28 mouse cellular contexts compared by ENCODE assay signal in the genomic region with DNA sequence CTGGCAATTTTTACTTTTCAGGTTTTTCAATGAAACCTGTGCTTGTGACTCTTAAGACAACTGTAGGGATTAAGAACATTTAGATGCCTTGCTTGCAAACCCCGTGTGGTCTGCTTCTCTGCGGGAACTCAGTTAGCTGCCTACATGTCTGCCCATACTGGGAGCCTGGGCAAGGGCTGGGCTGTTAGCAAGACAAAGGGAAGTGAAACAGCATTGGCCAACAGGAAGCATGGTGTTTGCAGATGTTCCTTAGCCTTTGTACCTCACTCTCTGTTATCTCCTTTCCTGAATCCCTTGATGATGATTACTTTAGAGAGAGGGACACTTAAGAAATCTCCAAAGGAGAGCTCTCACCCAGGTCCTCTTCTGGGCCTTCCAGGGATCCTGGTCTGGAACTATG. TPM values are rescaled to one million over a fixed set of nuclear protein-coding genes. Genes with fewer than 3 reads are reported as not detected.
DNase-seq lines count a peak whose midpoint lies in the region; ATAC-seq lines count a peak whose summit lies in the region.
"Had no signal": no experiment of that assay in that cellular context is flagged by ENCODE, and none has a peak within 500 bp of the region (broad histone marks: within the 10 kb centered on the region; RNA-seq: fewer than 3 reads in every experiment).

No protein-coding gene starts in this region.

- peak; percentile 73 for ATAC-seq in granulocyte monocyte progenitor cell, adult 5-6 weeks (replicated peaks; ENCODE audit: poor library complexity, severe bottlenecking)
- no peak for ATAC-seq in megakaryocyte, adult 5-6 weeks (ENCODE audit: poor library complexity, severe bottlenecking)
- no peak for ATAC-seq in intestine, embryonic 16.5 days
- ATAC-seq: activated CD4-positive, CD25-positive, alpha-beta regulatory T cell, adult 4 months; CD4-positive, CD25-positive, alpha-beta regulatory T cell, adult 4 months; forebrain, embryonic 13.5 days; forebrain, embryonic 15.5 days; forebrain, postnatal 0 days; Patski had no signal

- H3K9me3 ChIP-seq in intestine, embryonic 16.5 days (ENCODE audit: control insufficient read depth, low read length): no peaks in the 10 kb centered on the region
- H3K9me3 ChIP-seq: embryonic facial prominence, embryonic 10.5 days; embryonic facial prominence, embryonic 12.5 days; forebrain, embryonic 13.5 days; forebrain, embryonic 15.5 days; G1E had no signal

- no peak overlapping the region for H3K9ac ChIP-seq in intestine, embryonic 16.5 days (ENCODE audit: low read depth, low read length)
- H3K9ac ChIP-seq: embryonic facial prominence, embryonic 12.5 days; forebrain, embryonic 13.5 days; forebrain, embryonic 15.5 days; forebrain, postnatal 0 days had no signal

- no peak overlapping the region for H3K27ac ChIP-seq in intestine, embryonic 16.5 days (ENCODE audit: low read length)
- H3K27ac ChIP-seq: embryonic facial prominence, embryonic 10.5 days; embryonic facial prominence, embryonic 12.5 days; forebrain, embryonic 13.5 days; forebrain, embryonic 15.5 days had no signal

- H3K4me1 ChIP-seq in intestine, embryonic 16.5 days (ENCODE audit: control insufficient read depth, insufficient read depth, low read length): no peaks in the 10 kb centered on the region
- H3K4me1 ChIP-seq: embryonic facial prominence, embryonic 10.5 days; embryonic facial prominence, embryonic 12.5 days; forebrain, embryonic 13.5 days; forebrain, embryonic 15.5 days had no signal

- H3K4me2 ChIP-seq in intestine, embryonic 16.5 days (ENCODE audit: low read depth, low read length): no peak overlapping the region
- H3K4me2 ChIP-seq: embryonic facial prominence, embryonic 12.5 days; forebrain, embryonic 13.5 days; forebrain, embryonic 15.5 days had no signal

- H3K27me3 ChIP-seq in intestine, embryonic 16.5 days (replicated peaks; ENCODE audit: control insufficient read depth, insufficient read depth, low read length): no peaks in the 10 kb centered on the region
- H3K27me3 ChIP-seq: CH12.LX; embryonic facial prominence, embryonic 12.5 days; forebrain, embryonic 13.5 days; forebrain, embryonic 15.5 days had no signal

- H3K36me3 ChIP-seq in intestine, embryonic 16.5 days (ENCODE audit: control insufficient read depth, insufficient read depth, low read length): no peaks in the 10 kb centered on the region
- H3K36me3 ChIP-seq: embryonic facial prominence, embryonic 10.5 days; embryonic facial prominence, embryonic 12.5 days; forebrain, embryonic 15.5 days; G1E had no signal

- peak; percentile 1 for DNase-seq in lung, postnatal 36 days
- no peak for DNase-seq in lung, postnatal 14 days
- DNase-seq in R1 (ENCODE audit: low read depth, low spot score): peak; percentile 3
- DNase-seq in ovary, postnatal 14 days (ENCODE audit: low spot score): no peak
- DNase-seq: adrenal gland, adult 8-10 months; adrenal gland, postnatal 25 days; B cell, adult 2 months; cerebellum, adult 11 months; cerebellum, adult 2 months; cerebellum, adult 9-10 months; cerebellum, postnatal 10 days; cerebellum, postnatal 25 days; forebrain, postnatal 0 days had no signal

- H3K4me3 ChIP-seq in intestine, embryonic 16.5 days (ENCODE audit: low read length): no peak overlapping the region
- H3K4me3 ChIP-seq: embryonic facial prominence, embryonic 10.5 days; embryonic facial prominence, embryonic 12.5 days; forebrain, embryonic 13.5 days; forebrain, embryonic 15.5 days had no signal

- 23% methylated on average over 2 of the region's 2 CpGs for WGBS in intestine, embryonic 16.5 days

RNA-seq across cellular contexts. Expression of a gene that starts 38.8 kb away (rescaled TPM):
- not detected in 2 replicates for total RNA-seq in granulocyte monocyte progenitor cell, adult 5-6 weeks (2014; fragmentation: Nextera tagmentation)
- total RNA-seq in granulocyte monocyte progenitor cell, adult 5-6 weeks (2017): not detected in 2 replicates
- not detected in 2 replicates for total RNA-seq in megakaryocyte, adult 5-6 weeks (2015)
- not detected in 2 replicates for total RNA-seq in megakaryocyte, adult 5-6 weeks (2017)
- not detected in 2 replicates for polyA plus RNA-seq in intestine, embryonic 16.5 days (2015; fragmentation: Nextera tagmentation; extraction: Ambion mirVana)
- total RNA-seq: adrenal gland, adult 18-20 months; adrenal gland, adult 8-10 months; adrenal gland, postnatal 25 days; adrenal gland, postnatal 4 days; CH12.LX; forebrain, postnatal 0 days; G1E had no signal
- polyA plus RNA-seq: activated CD4-positive, CD25-positive, alpha-beta regulatory T cell, adult 4 months; CD4-positive, CD25-positive, alpha-beta regulatory T cell, adult 4 months; embryonic facial prominence, embryonic 10.5 days; embryonic facial prominence, embryonic 12.5 days; forebrain, embryonic 11.5 days; forebrain, embryonic 13.5 days; forebrain, embryonic 15.5 days; G1E; Patski had no signal

Comparison
In these comparisons a context has a peak if more than half of its experiments do, and no peak if none do; other contexts are left out.
1. DNase-seq: peak in lung, postnatal 36 days (single experiment) and R1 (single experiment); none in lung, postnatal 14 days (single experiment) and ovary, postnatal 14 days (single experiment).